Mouse (Mus musculus): ENCODE results near the gene Sorbs2. TPM values are rescaled to one million over a fixed set of nuclear protein-coding genes. Genes with fewer than 3 reads are reported as not detected.
A peak's percentile ranks its signal among the peaks of the same experiment; 100 is the strongest.
"Not testable (repeated sequence)": the region's sequence is repeated elsewhere in the genome, so short reads cannot be mapped to it uniquely, and the experiment has no call there.

Gene Sorbs2
- polyA plus RNA-seq, 1 experiment, result not detected

- no peak for TF ChIP-seq POLR2A (IDR thresholded peaks at IDR 0.05; ENCODE audit: borderline replicate concordance, low read depth, low read length)
- TF ChIP-seq CTCF (IDR thresholded peaks at IDR 0.05; ENCODE audit: low read depth, low read length), result no peak
- Histone ChIP-seq H3K4me1 (ENCODE audit: control insufficient read depth, insufficient read depth, low read length) (no peaks in the 10 kb centered on the region), H3K27ac (ENCODE audit: insufficient read depth, low read depth, low read length) (no peak overlapping the region), H3K4me3 (ENCODE audit: insufficient read depth, low read length) (no peak overlapping the region)
Observed at GRCm38 (mm10) chr8:45844097-45844885, 336.7 kb downstream of the Sorbs2 start.

DNA sequence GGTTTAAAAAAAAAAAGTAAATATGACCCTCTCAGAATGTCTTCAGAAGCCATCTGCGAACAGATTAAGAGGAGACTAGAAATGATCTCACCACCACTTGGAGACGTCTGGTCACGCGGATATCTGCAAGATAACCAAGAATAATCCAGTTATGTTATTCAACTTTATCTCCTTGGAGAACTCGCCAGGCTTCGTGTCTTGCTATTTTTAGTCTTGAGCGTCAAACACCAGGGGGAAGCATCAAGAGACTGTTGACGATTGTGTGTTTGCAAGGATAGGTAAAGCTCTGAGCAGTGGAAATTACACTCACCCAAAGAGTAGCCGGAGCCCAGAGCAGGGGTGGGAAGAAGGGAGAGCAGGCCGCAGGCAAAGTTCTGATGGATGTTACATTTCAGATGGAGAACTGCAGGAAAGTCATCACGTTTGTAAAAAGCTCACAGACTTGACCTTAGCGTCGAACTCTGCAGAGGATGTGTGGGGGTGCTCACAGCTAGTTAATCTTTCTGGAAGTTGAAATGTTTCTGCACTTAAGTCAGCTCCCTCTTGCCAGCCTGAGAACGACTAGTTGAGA, 337.4 kb downstream of the Sorbs2 start:
- H3K4me1 ChIP-seq (ENCODE audit: control insufficient read depth, insufficient read depth, low read length), result no peaks in the 10 kb centered on the region

GRCm38 (mm10) chr8:45845906-45846305, 338.3 kb downstream of the Sorbs2 start:
- H3K27ac ChIP-seq (ENCODE audit: insufficient read depth, low read depth, low read length), result no peak overlapping the region
- no peak for TF ChIP-seq POLR2A (IDR thresholded peaks at IDR 0.05; ENCODE audit: borderline replicate concordance, low read depth, low read length)
- no peak for TF ChIP-seq CTCF (IDR thresholded peaks at IDR 0.05; ENCODE audit: low read depth, low read length)
- H3K4me3 ChIP-seq (ENCODE audit: insufficient read depth, low read length), result no peak overlapping the region
- H3K4me1 ChIP-seq (ENCODE audit: control insufficient read depth, insufficient read depth, low read length), result no peaks in the 10 kb centered on the region

More for the DNA sequence above, 337.4 kb downstream of the Sorbs2 start:
- H3K4me3 ChIP-seq (ENCODE audit: insufficient read depth, low read length), result no peak overlapping the region
- H3K27ac ChIP-seq (ENCODE audit: insufficient read depth, low read depth, low read length), result no peak overlapping the region
- TF ChIP-seq CTCF (IDR thresholded peaks at IDR 0.05; ENCODE audit: low read depth, low read length) (no peak), POLR2A (IDR thresholded peaks at IDR 0.05; ENCODE audit: borderline replicate concordance, low read depth, low read length) (no peak)

GRCm38 (mm10) chr8:45855118-45855517, 347.5 kb downstream of the Sorbs2 start:
- no peaks in the 10 kb centered on the region for H3K4me1 ChIP-seq (ENCODE audit: control insufficient read depth, insufficient read depth, low read length)
- no peak overlapping the region for H3K27ac ChIP-seq (ENCODE audit: insufficient read depth, low read depth, low read length)
- no peak for TF ChIP-seq POLR2A (IDR thresholded peaks at IDR 0.05; ENCODE audit: borderline replicate concordance, low read depth, low read length)
- no peak for TF ChIP-seq CTCF (IDR thresholded peaks at IDR 0.05; ENCODE audit: low read depth, low read length)
- no peak overlapping the region for H3K4me3 ChIP-seq (ENCODE audit: insufficient read depth, low read length)

- Histone ChIP-seq H3K27ac (ENCODE audit: insufficient read depth, low read depth, low read length) (no peak overlapping the region), H3K4me3 (ENCODE audit: insufficient read depth, low read length) (no peak overlapping the region), H3K4me1 (ENCODE audit: control insufficient read depth, insufficient read depth, low read length) (no peaks in the 10 kb centered on the region)
- no peak for TF ChIP-seq CTCF (IDR thresholded peaks at IDR 0.05; ENCODE audit: low read depth, low read length)
Observed at GRCm38 (mm10) chr8:45857734-45858133, 350.1 kb downstream of the Sorbs2 start.

- Histone ChIP-seq H3K27ac (ENCODE audit: insufficient read depth, low read depth, low read length) (no peak overlapping the region), H3K4me1 (ENCODE audit: control insufficient read depth, insufficient read depth, low read length) (no peaks in the 10 kb centered on the region), H3K4me3 (ENCODE audit: insufficient read depth, low read length) (no peak overlapping the region)
- TF ChIP-seq CTCF (IDR thresholded peaks at IDR 0.05; ENCODE audit: low read depth, low read length) (no peak), POLR2A (IDR thresholded peaks at IDR 0.05; ENCODE audit: borderline replicate concordance, low read depth, low read length) (no peak)
Observed at GRCm38 (mm10) chr8:45858391-45858790, 350.8 kb downstream of the Sorbs2 start.

- not testable (repeated sequence) for H3K4me3 ChIP-seq (ENCODE audit: insufficient read depth, low read length); H3K27ac ChIP-seq (ENCODE audit: insufficient read depth, low read depth, low read length)
- H3K4me1 ChIP-seq (ENCODE audit: control insufficient read depth, insufficient read depth, low read length), result peaks cover 11% of the 10 kb centered on the region
Observed at GRCm38 (mm10) chr8:45871587-45871986, 364.0 kb downstream of the Sorbs2 start.

DNA sequence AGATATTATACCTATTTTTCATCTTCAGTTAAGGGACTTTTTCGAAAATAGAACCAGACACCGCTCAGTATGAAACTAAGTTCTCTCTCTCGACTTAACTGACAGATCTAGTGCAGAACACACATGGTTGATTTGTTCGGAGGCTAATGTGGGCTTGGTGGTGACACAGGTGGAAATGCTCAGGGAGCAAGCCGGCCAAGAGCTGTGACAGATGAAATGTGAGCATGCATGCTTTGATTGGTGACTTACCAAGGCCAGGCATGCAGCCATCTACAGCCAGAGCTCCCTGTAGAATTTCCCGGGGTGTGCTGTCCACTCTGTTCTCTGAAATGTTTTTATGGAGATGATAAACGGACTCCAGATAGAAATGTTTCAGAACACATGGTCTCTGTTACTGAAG, 364.5 kb downstream of the Sorbs2 start:
- TF ChIP-seq CTCF (IDR thresholded peaks at IDR 0.05; ENCODE audit: low read depth, low read length), result no peak
- TF ChIP-seq POLR2A (IDR thresholded peaks at IDR 0.05; ENCODE audit: borderline replicate concordance, low read depth, low read length), result no peak
- no peak overlapping the region for H3K27ac ChIP-seq (ENCODE audit: insufficient read depth, low read depth, low read length)

DNA sequence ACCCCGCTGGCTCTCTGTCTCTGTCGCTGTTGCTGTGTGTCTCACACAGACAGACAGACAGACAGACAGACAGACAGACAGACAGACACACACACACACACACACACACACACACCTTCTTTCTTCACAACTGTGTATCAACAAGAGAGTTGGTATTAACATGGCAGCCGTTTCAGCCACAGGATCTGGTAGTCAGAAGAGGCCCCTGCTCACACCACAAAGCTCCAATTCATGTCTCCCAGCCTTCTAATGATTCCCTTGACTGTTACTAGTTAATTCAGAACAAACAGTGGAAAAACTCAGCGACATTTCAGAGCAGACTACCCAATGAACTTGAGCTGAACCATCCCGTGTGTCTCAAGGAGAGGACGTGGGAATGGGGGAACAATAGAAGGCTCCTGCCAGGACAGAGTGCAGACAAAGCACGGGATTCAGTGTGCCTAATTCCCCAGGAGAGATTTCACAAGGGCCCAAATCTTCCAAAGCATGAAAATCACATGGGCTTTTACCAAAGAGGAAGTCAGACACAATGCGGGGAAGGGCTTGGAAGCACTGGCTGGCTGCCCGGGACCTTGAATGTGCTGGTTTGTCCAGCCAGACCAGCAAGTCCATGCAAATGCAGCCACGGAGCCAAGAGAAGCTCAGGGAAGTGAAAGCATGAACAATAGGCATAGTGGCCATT, 367.5 kb downstream of the Sorbs2 start:
- TF ChIP-seq POLR2A (IDR thresholded peaks at IDR 0.05; ENCODE audit: borderline replicate concordance, low read depth, low read length), result no peak
- peak overlapping the region; percentile 70 for H3K27ac ChIP-seq (ENCODE audit: insufficient read depth, low read depth, low read length)
- H3K4me1 ChIP-seq (ENCODE audit: control insufficient read depth, insufficient read depth, low read length), result peaks cover 11% of the 10 kb centered on the region
- no peak overlapping the region for H3K4me3 ChIP-seq (ENCODE audit: insufficient read depth, low read length)

More for the DNA sequence above, 364.5 kb downstream of the Sorbs2 start:
- peaks cover 11% of the 10 kb centered on the region for H3K4me1 ChIP-seq (ENCODE audit: control insufficient read depth, insufficient read depth, low read length)
- no peak overlapping the region for H3K4me3 ChIP-seq (ENCODE audit: insufficient read depth, low read length)

GRCm38 (mm10) chr8:45876397-45876796, 368.8 kb downstream of the Sorbs2 start:
- H3K27ac ChIP-seq (ENCODE audit: insufficient read depth, low read depth, low read length), result no peak overlapping the region
- TF ChIP-seq CTCF (IDR thresholded peaks at IDR 0.05; ENCODE audit: low read depth, low read length) (no peak), POLR2A (IDR thresholded peaks at IDR 0.05; ENCODE audit: borderline replicate concordance, low read depth, low read length) (no peak)
- H3K4me3 ChIP-seq (ENCODE audit: insufficient read depth, low read length), result no peak overlapping the region

More at GRCm38 (mm10) chr8:45876397-45876796, 368.8 kb downstream of the Sorbs2 start:
- H3K4me1 ChIP-seq (ENCODE audit: control insufficient read depth, insufficient read depth, low read length), result peaks cover 13% of the 10 kb centered on the region

Other genes starting within 250 kb of the Sorbs2 start
- not detected in 2 replicates for gene F11, start 245.8 kb upstream of the Sorbs2 start, polyA plus RNA-seq (2012; ENCODE audit: insufficient read depth, insufficient read length, missing spikeins)
- gene Klkb1, start 212.9 kb upstream of the Sorbs2 start, polyA plus RNA-seq (2012; ENCODE audit: insufficient read depth, insufficient read length, missing spikeins), result 0.15 and 0.24 TPM in 2 replicates
- gene Gm45753, start 199.3 kb upstream of the Sorbs2 start, polyA plus RNA-seq (2012; ENCODE audit: insufficient read depth, insufficient read length, missing spikeins), result not detected in 2 replicates
- gene Cyp4v3, start 174.6 kb upstream of the Sorbs2 start, polyA plus RNA-seq (2012; ENCODE audit: insufficient read depth, insufficient read length, missing spikeins), result 59.1 and 61.2 TPM in 2 replicates
- gene Fam149a, start 125.5 kb upstream of the Sorbs2 start, polyA plus RNA-seq (2012; ENCODE audit: insufficient read depth, insufficient read length, missing spikeins), result 0.29 and 0.50 TPM in 2 replicates
- gene Tlr3, start 96.7 kb upstream of the Sorbs2 start, polyA plus RNA-seq (2012; ENCODE audit: insufficient read depth, insufficient read length, missing spikeins), result 13.9 and 14.3 TPM in 2 replicates

Measured in bone marrow macrophage, adult 2 months (primary cell).